Mouse (Mus musculus): ENCODE measurements around the gene Rap1gap.

Rap1gap gene

DNA sequence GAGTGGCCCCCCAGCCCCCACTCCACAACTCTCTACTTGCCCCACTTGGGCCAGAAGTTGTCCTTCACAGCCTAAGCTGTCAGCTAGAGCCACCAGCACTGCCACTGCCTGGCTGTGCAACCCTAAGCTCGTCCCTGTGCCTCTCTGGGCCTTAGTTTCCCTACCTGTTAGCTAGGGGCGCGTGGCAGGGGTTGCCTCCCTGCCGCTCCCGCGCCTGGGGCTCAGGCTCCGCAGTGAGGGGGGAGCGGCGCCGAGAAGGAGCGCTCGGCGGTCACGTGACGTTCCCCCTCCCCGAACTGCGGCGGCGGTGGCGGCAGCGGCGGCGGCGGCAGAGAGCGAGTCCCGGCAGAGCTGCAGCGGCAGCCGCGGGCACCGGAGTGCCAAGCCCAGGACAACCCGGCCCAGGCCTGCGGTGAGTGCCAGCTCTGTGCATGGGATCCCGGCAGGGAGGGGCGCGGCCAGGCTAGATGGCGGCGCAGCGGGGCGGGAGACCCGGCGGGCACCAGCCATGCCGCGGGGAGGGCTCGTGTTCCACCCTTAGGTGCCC lies at the start of gene Rap1gap:
TSS of gene Rap1gap (plus strand) at position 294 of the 547 bp plus-strand sequence.
- DNase-seq (ENCODE audit: low spot score): no peak

DNA sequence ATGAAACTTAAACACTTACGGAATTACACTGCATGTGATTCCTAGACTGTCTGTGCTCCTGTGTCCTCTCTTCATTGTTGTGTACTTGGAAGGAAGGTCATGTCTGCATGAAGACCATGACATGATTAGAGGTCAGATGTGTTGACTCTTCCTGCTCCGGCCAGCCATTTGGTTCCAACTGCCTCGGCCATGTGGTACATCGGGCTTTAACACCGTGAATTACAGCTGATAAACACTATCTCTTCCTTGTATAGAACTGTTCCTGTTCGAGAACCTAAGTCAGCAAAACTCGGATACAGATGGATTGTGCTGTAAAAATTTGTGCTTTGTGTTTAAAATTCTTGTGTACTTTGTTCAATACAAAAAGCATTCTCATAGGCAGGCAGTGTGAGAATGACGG lies 41.7 kb upstream of the Rap1gap start:
- DNase-seq (ENCODE audit: low spot score): no peak

DNA sequence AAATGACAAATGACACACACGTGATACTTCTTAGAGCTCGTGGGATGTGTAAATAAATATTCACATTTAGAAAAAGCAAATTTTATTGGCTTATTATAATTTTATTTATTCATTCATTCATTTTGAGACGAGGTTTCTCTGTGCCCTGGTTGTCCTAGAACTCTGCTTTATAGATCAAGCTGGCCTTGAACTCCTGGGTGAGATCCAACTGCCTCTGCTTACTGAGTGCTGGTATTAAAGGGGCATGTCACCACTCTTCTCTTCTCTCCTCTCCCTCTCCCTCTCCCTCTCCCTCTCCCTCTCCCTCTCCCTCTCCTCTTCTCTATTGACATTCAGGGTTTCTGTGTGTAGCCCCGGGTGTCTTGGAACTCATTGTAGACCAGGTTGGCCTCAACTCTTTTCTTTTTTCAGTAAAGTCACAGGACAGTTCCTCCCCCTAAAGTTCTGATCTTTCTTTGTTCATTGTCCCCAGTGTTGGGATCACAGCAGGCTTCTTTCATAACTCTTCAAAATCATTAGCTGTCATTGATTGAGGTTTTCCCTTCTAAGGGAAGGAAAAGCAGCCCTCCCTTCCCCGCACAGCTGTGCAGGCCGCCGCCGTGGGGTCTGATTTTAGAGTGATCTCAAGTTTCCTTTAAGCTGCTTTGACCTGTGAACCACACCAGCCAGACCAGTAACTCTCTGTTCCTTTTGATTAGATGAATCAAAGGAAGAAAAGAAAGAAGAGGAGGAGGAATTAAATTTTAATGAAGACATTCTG lies 36.9 kb upstream of the Rap1gap start:
- no peak for DNase-seq (ENCODE audit: low spot score)

DNA sequence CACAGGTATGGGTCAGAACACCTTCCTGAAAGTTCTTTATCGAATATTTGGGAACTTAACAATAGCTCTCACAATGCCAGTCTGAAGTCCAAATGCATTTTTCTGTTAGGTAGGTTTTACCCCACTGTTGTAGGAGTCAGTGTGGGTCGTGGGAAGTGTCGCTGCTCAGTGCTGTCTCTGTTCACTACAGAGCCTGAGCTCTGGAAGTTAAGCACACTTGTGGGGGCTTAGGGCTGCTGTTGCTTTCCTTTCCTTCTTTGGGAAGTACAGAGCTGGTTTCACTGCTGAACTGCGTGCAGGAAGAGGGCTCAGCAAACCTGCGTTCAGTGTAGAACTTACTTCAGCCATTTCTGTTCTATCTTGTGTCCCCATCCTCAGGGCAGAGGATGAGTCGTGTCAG lies 36.1 kb upstream of the Rap1gap start:
- no peak for DNase-seq (ENCODE audit: low spot score)

DNA sequence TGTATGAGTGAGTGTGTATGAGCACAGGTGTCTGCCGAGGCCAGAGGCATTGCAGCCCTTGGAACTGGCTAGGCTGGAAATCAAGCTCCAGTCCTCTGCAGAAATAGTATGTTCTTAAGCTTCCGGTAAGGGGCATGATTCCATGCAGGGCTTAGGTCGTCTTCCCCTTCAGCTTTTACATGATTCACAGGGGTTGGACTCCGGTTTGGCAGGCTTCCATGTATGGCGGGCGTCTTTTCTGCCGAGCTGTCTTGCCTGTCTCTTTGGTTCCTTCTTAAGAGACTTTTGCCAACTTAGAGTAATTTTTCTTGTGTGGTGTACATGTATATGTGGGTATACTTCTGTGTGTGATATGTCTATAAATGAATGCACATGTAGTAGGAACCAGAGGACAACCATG lies 35.2 kb upstream of the Rap1gap start:
- DNase-seq (ENCODE audit: low spot score): no peak

DNA sequence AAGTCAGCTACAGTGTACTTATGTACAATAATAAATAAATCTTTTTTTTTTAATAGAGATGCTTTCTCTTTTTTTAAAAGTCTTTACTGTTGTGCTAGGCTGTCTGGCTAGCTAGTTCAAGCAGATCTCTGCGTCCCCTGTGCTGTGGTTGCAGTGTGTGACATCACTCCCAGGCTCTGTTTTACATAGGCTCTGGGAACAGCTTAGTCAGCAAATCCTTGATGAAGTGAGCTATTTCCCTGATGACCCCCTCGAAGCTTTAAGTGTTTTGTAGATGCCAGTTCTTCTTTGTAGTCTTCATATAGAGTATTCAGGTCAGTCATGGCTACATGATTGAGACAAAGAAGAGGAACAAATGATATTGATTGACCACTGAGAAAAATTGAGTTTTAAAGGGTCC lies 34.4 kb upstream of the Rap1gap start:
- DNase-seq (ENCODE audit: low spot score): no peak

DNA sequence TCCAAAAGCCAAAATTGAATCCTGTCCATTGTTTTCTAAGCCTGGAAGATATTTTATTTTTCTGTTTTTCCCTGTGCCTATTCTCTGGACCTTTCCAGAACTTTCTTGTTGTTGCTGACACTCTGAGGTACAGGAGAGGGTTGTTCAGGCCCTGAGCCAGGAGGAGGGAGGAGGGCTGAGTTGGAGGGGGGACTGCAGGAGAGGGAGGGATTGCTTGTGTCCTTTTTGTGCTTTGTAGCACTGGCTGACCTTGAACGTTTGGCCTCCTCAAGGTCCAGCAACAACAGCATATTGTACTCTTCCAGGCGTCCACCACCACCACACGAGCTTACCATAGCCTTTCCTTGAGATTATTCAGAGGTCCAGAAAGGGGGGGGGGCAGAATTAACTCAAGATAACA lies 32.9 kb upstream of the Rap1gap start:
- DNase-seq (ENCODE audit: low spot score): no peak

DNA sequence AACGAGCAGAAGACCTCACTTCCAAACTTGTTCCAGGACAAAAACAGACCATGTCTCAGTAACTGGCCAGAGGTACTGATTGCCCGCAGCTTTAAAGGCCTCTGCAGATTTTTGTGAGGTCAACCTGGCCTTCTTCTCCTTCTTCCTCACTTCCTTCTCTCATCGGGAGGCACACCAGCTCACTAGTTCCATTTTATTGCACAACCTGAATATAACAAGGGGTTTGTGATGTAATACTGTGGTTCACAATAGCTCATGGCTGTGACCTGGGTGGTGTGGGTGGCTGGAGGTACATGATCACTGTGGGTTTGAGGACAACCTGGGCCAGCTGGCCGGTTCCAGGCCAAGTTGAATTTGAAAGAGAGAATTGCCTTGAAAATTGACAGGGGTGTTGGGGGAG lies 31.1 kb upstream of the Rap1gap start:
- no peak for DNase-seq (ENCODE audit: low spot score)

DNA sequence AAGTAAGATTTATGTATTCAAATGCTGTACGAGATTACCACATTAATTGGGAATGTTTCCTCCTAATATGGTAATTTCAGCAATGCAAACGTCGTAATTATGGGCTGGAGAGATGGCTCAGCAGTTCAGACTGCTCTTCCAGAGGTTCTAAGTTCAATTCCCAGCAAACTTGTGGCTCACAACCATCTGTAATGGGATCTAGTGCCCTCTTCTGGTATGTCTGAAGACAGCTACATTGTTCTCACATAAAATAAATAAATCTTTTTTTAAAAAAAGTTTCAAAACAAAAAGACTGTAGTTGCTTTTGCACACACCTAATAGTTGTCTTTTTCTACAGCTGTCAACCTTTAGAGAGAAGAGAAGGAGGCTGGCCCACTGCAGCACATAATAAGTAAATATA lies 27.9 kb upstream of the Rap1gap start:
- DNase-seq (ENCODE audit: low spot score): no peak

DNA sequence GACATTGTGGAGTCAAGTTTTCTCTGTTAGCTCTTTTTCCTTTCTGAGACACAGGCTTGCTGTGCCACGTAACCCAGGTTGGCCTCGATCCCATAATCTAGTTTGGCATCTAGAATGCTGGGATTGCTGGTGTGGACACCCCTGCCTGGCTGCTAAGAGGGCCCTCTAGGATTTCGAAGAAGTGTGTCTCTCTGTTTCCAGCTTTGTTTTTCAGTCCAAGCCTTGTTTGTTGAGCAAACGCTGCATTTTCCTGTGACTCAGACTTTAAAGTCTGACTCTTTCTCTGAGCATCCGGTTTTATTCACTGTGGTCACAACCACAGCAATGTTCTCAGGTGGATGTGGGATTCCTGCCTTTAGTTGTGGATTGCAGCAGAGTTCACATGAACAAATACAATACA lies 23.0 kb upstream of the Rap1gap start:
- DNase-seq (ENCODE audit: low spot score): no peak

DNA sequence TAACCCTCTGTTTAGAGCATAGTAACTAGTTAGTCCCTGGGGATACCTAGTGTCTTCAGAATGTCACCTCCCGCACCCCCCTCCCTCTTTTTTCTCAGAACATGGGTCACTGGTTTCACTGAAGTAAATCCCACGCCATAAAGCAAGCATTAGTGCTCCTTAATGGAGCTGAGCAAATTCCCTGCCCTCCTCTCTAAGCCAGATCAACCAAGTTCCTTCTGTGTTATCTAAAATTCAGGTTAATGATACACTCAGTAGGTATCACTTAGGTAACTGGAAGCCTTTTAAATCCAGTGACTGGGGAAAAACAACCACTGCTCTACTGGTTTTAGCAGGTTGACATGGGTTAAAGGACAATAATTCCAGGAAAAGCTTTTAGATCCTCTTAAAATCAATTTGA lies 22.4 kb upstream of the Rap1gap start:
- no peak for DNase-seq (ENCODE audit: low spot score)

DNA sequence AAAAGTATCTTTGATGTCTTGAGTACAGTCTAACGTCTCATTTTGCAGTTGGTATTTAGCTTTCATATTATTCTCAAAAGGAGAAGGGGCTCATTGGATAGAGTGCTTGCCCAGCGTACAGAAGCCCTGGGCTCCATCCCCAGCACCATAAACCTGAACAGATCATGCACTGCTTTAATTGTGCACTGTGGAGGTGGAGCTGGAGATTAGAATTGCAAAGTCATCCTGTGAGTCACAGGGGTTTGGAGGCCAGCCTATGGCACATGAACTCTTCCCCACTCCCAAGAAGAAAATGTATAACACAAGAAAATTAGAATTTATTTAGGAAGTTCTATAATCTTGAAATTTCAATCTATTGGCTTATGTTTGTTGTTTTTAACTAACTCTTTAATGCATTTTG lies 21.1 kb upstream of the Rap1gap start:
- DNase-seq (ENCODE audit: low spot score): no peak

DNA sequence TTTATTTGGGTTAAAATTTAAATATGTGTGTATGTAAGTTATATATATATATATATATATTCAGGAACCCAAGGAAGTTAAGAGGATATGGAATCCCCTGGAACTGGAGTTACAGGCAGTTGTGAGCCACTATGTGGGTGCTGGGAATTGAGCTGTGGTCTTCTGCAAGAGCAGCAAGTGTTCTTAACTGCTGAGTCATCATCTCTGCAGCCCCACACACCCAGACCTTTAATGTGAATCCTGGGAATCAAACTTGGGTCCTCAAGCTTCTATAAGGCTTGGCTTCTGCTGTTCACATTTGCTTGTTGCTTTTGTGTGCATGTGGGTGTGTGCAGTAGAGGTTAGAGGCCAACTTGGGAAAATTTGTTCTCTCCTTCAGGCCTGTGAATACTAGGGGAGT lies 18.3 kb upstream of the Rap1gap start:
- DNase-seq (ENCODE audit: low spot score): no peak

DNA sequence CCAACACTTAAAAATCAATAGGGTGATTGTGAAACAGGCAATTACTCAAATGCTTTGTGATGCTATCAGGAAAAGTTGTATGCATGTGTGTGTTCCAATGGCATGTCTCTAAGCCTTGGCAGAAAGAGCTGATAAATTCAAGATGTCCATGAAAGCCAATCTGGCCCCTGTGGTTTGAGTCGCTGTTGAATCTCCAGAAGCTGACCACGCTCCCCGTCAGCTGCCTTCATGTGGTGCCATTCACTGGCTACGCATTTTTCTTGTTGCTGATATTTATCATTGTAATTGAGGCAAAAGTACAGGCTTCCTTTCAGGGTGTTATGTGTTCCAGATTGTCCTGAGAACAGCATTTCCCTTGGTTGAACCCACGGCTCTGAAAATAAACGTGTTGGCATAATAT lies 16.9 kb upstream of the Rap1gap start:
- DNase-seq (ENCODE audit: low spot score): no peak

DNA sequence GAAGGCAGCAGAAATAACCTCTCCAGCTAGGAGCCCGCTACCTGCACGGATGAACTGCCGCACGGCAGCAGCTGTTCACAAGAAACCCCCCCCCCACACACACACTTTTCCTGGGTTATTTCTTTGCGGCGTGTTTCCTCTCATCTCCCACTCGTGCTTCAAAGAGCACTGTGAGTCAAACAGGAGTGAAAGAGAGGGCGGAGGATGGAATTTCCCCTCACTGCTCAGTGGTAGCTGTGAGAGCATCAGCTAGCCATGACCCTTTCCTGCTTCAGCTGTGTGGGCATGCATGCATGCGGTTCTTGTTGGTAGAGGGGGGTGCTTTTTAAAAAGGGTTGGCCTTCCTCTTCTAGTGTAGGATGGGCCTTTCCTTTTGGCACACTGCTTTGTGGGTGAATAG lies 16.3 kb upstream of the Rap1gap start:
- DNase-seq (ENCODE audit: low spot score): no peak

DNA sequence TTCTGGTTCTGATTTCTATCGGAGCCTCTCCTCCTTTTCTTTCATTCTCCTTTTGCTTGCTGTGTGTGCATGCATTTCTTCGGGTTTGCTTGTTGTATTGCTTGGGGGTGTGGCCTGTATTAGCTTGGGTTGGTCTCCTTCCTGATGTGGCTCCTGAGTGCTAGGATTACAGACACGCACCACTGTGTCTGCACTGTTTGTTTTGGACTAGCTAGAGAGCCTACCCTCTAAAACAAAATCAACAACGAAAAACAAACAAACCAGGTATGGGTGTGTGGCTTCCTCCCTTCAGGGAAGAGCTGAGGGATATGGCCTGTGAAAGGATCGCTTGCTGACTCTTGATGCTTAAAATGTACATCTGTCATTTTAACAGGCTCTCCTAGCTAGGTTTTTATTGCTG lies 13.6 kb upstream of the Rap1gap start:
- no peak for DNase-seq (ENCODE audit: low spot score)

DNA sequence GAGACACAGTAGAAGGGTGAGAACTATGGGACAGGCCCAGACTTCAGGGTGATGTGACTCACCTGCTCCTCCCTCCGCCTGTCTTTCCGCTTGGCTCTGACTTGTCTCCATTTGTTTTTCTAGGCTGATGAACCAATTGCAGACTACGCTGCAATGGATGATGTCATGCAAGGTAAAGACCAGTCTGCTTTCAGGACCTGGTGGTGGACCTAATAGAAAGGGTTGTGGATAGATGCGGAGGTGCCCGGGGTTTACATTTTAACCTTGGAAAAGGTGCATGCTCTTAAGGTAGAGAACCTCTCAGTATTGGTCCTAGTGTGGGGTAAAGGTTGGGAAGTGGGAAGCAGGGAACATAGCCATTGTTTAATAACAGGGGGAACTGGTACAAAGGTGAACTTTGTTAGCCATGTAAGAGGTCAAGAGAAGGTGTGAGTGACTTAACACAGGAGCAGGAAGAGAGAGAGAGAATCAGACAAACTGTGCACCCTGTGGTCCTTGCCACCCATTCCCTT lies 11.6 kb upstream of the Rap1gap start:
- no peak for DNase-seq (ENCODE audit: low spot score)

DNA sequence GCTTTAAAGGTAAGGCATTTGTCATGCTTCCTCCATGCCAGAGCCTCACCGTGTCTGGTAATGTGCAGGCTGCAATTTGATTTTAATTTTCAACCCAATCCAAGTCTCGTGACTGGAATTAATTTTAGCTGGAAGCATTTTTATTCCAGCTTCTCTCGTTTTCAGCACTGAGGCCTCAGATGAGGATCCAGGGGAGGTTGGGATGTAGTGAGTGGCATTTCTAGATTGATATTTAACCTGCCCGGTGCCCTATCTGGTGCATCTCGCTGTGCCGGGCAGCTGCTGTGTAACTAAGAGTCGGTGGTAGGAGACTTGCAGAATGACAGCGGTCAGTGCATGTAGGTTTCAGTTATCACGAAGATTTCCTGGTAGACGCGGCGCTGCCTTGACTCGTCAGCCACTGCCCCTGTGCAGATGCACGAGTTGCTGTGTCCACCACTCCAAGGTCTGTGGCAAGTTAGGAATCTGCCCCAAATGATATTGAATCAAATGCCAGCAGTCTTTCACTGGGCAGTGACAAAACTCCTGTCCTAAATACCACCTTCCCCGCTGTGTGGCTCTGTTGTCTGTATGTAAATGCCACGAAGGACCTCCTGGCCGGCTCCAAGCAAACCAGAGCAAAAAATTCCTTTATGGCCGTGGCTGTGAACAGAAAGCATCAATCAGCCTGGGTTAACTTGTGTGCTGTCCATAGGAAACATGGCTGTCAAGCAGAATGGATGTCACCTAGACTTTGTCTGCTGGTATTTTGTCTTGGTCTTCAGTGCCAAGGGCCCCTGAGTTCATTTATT lies 9.1 kb upstream of the Rap1gap start:
- no peak for DNase-seq (ENCODE audit: low spot score)

DNA sequence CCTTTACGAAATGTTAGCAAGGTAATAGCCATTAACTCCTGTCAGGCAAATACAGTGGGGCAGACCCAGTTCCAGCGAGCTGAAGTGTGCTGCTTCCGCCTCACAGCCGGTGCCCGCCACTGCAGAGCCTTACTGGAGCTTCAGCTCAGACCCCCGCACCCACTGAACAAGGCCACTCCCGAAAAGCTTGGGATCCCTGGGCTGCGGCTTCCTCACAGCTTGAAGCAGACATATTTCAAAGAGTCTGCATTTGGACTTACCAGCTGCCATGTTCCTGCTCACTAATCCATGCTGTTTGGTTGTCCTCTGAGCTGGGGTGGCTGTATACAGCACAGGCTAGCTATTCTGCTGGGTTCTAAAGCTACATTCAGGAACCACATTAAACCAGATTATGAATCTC lies 6.9 kb upstream of the Rap1gap start:
- no peak for DNase-seq (ENCODE audit: low spot score)

DNA sequence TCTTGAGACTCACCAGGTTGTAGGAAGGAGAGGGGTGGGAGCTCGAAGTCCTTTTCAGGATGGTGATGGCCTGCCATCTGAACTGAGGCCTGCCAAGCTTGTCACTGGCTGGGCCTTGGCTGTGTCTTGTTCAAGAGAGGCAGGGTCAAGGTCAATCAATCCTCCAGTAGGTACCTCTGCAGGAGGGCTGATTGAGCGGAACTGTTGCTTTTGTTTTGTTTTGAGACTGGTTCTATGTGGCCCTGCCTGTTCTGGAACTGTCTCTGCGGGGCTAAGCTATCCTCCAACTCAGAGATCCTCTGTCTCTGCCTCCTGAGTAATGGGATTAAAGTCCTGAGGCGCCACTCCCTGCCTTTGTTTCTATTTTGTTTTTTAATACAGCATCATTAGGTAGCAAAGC lies 5.0 kb upstream of the Rap1gap start:
- no peak for DNase-seq (ENCODE audit: low spot score)

DNA sequence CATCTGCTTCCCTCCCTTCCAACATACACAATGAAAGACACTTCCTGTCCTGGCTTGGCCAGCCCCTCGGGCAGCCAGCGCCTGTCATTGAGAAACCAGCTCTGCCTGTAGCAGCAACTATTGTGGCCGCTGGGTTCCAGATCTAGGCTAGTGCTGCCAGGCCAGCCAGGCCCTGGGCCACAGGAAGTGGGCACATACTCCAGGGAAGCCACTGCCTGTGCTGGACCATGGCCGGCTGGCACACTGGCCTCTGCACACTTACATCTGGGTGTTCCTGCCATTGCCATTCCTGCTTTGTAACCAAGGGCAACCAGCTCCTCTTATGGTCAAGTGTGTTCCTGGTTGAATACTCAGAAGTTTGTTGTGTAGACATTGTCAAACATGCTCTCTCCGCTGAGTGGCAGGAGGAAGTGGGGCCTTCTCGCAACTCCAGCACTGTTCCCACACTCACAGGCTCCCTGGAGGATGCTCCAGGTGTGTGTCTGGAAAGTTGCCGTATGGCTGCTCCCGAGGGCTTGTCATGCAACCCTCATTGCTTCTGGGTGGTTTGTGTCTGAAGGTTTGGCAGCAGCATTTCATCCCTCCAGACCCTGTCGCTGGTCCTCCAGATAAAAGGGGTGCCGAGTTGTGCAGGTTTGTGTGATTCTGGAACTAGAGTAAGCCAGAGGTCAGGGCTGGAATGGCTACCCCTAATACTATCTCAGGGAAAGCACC lies 4.0 kb upstream of the Rap1gap start:
- DNase-seq (ENCODE audit: low spot score): no peak

DNA sequence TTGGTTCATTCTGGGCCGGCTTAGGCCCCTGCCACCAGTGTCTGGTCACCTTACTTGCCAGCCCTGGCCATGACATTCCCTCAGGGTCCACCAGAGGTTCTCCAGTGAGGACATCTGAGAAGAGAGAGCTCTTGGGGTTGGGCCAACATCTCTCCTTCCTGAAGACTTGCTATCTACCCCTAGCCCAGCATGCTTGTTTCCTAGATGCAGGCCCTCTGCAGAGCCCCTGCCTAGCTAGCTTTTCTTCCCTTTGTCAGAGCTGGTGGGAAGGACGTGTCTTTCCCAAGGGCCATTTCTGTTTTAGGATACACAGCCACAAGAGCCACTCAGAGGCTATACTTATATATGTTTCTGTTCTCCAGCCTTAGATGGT lies 3.5 kb upstream of the Rap1gap start:
- no peak for DNase-seq (ENCODE audit: low spot score)

DNA sequence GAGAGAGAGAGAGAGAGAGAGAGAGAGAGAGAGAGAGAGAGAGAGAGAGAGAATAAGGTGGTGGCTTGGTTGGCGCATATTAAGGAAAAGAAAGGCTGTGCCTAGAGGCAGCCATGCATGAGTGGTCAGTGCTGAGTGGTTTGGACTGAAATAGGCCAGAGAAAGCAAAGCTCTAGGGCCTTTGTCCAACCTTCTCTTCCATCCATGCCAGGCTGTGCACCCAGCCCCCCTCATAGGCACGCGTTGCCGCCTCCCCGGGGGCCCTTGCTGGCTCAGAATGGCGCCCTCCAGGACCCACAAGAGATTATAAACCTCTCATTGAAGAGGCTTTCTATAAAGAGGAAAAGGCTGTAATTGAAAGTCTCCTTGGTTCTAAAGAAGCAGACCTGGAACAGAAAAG lies 3.0 kb upstream of the Rap1gap start:
- DNase-seq (ENCODE audit: low spot score): no peak

All from urinary bladder, postnatal 10 days (tissue).